Mouse (Mus musculus) forebrain, embryonic 11.5 days (tissue): Measurements from ENCODE around the gene Glyr1. TPM values are rescaled to one million over a fixed set of nuclear protein-coding genes. Genes with fewer than 3 reads are reported as not detected.

Experiments used
- ATAC-seq: fragments of 200-750 bp; cut with Nextera tagmentation; replicated peaks from 2 replicates; pipeline ENCODE4 v1.8.0; 2017; ENCODE audit warnings: moderate TSS enrichment; ENCODE audit not compliant: low FRiP score
- DNase-seq: peaks from one replicate; pipeline ENCODE4 v3.0.0-alpha.2; 2017; ENCODE audit warnings: low spot score
- H3K27ac ChIP-seq: fragments of 300-500 bp; sonication (generic); 2 replicates; pipeline ENCODE4 v1.5.1; 2014; ENCODE audit warnings: low read depth, low read length
- H3K27me3 ChIP-seq: fragments of 300-500 bp; sonication (generic); 2 replicates; pipeline ENCODE4 v1.6.1; 2014; ENCODE audit warnings: mild to moderate bottlenecking, low read length, mixed read lengths; ENCODE audit not compliant: control insufficient read depth, insufficient read depth
- H3K36me3 ChIP-seq: fragments of 300-500 bp; sonication (generic); 2 replicates; pipeline ENCODE4 v1.6.1; 2014; ENCODE audit warnings: mild to moderate bottlenecking, low read length, moderate library complexity, mixed read lengths; ENCODE audit not compliant: control insufficient read depth, insufficient read depth
- H3K4me1 ChIP-seq: fragments of 300-500 bp; sonication (generic); replicated peaks from 2 replicates; pipeline ENCODE4 v1.6.1; 2014; ENCODE audit warnings: low read length, mixed read lengths; ENCODE audit not compliant: control insufficient read depth, insufficient read depth
- H3K4me2 ChIP-seq: fragments of 300-500 bp; sonication (generic); 2 replicates; pipeline ENCODE4 v1.6.1; 2014; ENCODE audit warnings: low read depth, mild to moderate bottlenecking, low read length, moderate library complexity, mixed read lengths; ENCODE audit not compliant: severe bottlenecking
- H3K4me3 ChIP-seq: fragments of 300-500 bp; sonication (generic); 2 replicates; pipeline ENCODE4 v1.5.1; 2014; ENCODE audit warnings: low read depth, low read length
- H3K9ac ChIP-seq: fragments of 300-500 bp; sonication (generic); 2 replicates; pipeline ENCODE4 v1.6.1; 2014; ENCODE audit warnings: low read length
- H3K9me3 ChIP-seq: fragments of 300-500 bp; sonication (generic); 2 replicates; pipeline ENCODE4 v1.6.1; 2016; ENCODE audit warnings: low read length, mixed read lengths; ENCODE audit not compliant: control insufficient read depth
- WGBS: fragments of 180-500 bp; shearing (Covaris S2); extraction: QIAGEN DNeasy Blood & Tissue Kit; methylation state at CpG from one replicate; pipeline ENCODE4 v1.1.7; 2014; 5-methylcytosine and 5-hydroxymethylcytosine counted together
- polyA plus RNA-seq: library from polyadenylated mRNA; unstranded; fragments of >200 nt; fragmentation: Nextera tagmentation; extraction: Ambion mirVana; gene quantifications from 2 replicates; pipeline ENCODE4 v1.2.1, GENCODE M21; 2014

Gene Glyr1
- polyA plus RNA-seq, 1 experiment from 2014 or later: 174 TPM

GRCm38 (mm10) chr16:5063472-5063871, 13.8 kb upstream of the Glyr1 start:
- Histone ChIP-seq H3K9ac (no peak overlapping the region), H3K27ac (no peak overlapping the region), H3K4me2 (no peak overlapping the region), H3K9me3 (no peaks in the 10 kb centered on the region), H3K36me3 (peaks cover 7% of the 10 kb centered on the region; the same call in 1 of the 2 replicates), H3K4me1 (no peaks in the 10 kb centered on the region), H3K27me3 (no peaks in the 10 kb centered on the region), H3K4me3 (no peak overlapping the region)
- no peak for DNase-seq
- 95% methylated on average over 4 of the region's 4 CpGs for WGBS
- no peak for ATAC-seq

- H3K27ac ChIP-seq: no peak overlapping the region
- no peaks in the 10 kb centered on the region for H3K27me3 ChIP-seq
- DNase-seq (no peak), ATAC-seq (no peak)
- H3K4me2 ChIP-seq: no peak overlapping the region
- no peaks in the 10 kb centered on the region for H3K4me1 ChIP-seq
- H3K36me3 ChIP-seq: peaks cover 3% of the 10 kb centered on the region; the same call in 1 of the 2 replicates
- no peak overlapping the region for H3K9ac ChIP-seq
- H3K9me3 ChIP-seq: no peaks in the 10 kb centered on the region
- WGBS: 89% methylated on average over 1 of the region's 1 CpGs
- no peak overlapping the region for H3K4me3 ChIP-seq
These were observed 8.5 kb upstream of the Glyr1 start for GRCm38 (mm10) chr16:5058114-5058513.

- Histone ChIP-seq H3K4me2 (peak overlapping the region; percentile 90), H3K27me3 (no peaks in the 10 kb centered on the region), H3K9me3 (no peaks in the 10 kb centered on the region), H3K36me3 (peaks cover 10% of the 10 kb centered on the region; the same call in 1 of the 2 replicates), H3K4me1 (0 out of 2 replicates have a peak, but pooled peaks cover 2% of the 10 kb centered on the region), H3K9ac (peak overlapping the region; percentile 85), H3K4me3 (peak overlapping the region; percentile 98), H3K27ac (peak overlapping the region; percentile 90)
- ATAC-seq: peak; percentile 80
- WGBS: under 1% methylated on average over 77 of the region's 78 CpGs
- peak; percentile 84 for DNase-seq
These were observed 818 bp upstream of the Glyr1 start for GRCm38 (mm10) chr16:5050251-5051110.

GRCm38 (mm10) chr16:5049182-5049773, 385 bp downstream of the Glyr1 start:
- H3K4me1 ChIP-seq: 0 out of 2 replicates have a peak, but pooled peaks cover 2% of the 10 kb centered on the region
- H3K4me3 ChIP-seq: peak overlapping the region; percentile 98
- H3K9me3 ChIP-seq: no peaks in the 10 kb centered on the region
- H3K27me3 ChIP-seq: no peaks in the 10 kb centered on the region
- no peak for DNase-seq
- peaks cover 9% of the 10 kb centered on the region; the same call in 1 of the 2 replicates for H3K36me3 ChIP-seq
- WGBS: under 1% methylated on average over 38 of the region's 38 CpGs
- peak; percentile 46; the same call in 1 of the 2 replicates for ATAC-seq
- peak overlapping the region; percentile 71; the same call in 1 of the 2 replicates for H3K27ac ChIP-seq
- H3K4me2 ChIP-seq: peak overlapping the region; percentile 88
- H3K9ac ChIP-seq: peak overlapping the region; percentile 93

DNA sequence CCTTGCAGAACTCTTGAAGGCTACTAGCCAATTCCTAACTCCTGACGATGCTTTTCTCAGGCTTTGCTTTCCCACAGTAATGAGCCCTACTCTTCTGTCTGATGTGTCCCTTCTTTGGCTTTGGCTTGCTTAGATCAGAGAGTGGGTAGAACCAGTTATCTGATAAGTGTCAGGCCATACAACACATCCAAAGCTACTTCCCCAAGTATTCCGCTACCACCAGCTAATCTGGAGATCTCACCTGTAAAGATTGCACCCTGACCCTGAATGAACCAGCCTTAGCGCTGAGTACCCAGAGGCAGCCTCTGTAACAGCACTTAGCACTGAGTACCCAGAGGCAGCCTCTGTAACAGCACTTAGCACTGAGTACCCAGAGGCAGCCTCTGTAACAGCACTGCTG, 4.3 kb downstream of the Glyr1 start:
- Histone ChIP-seq H3K27ac (no peak overlapping the region), H3K4me3 (no peak overlapping the region), H3K4me1 (no peaks in the 10 kb centered on the region), H3K9me3 (no peaks in the 10 kb centered on the region), H3K4me2 (no peak overlapping the region), H3K9ac (no peak overlapping the region), H3K36me3 (peaks cover 22% of the 10 kb centered on the region; the same call in 1 of the 2 replicates), H3K27me3 (no peaks in the 10 kb centered on the region)
- ATAC-seq (no peak), DNase-seq (no peak)
- WGBS: 94% methylated on average over 3 of the region's 3 CpGs

DNA sequence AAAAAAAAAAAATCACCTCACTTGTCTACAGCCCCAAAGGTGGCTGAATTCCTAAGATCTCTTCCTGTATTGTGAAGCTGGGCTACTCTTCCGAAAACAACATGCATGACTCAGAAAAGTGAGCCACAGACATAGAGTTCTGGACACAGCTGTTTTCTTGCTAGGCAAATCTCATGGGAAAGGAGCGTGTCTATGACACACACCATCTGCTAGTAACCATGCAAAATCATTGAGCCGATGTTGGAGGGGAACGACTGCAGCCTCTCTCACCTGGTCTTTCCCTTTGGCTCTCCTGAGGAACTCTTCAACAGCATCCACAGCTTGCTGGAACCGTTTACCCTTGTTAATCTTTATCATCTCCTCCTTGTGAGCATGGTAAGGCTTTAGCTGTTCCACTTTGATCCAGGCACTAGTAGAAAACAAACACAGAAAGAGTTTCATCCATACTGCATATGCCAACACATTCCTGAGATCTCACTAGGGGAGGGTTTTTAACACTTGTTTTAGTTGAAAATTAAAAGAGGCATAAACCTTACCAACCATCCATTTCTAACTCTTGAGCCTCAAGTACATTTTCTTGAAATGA, 12.9 kb downstream of the Glyr1 start:
- DNase-seq (no peak), ATAC-seq (no peak)
- H3K9me3 ChIP-seq: no peaks in the 10 kb centered on the region
- no peaks in the 10 kb centered on the region for H3K27me3 ChIP-seq
- no peak overlapping the region for H3K4me2 ChIP-seq
- no peaks in the 10 kb centered on the region for H3K4me1 ChIP-seq
- no peak overlapping the region for H3K4me3 ChIP-seq
- WGBS: 94% methylated on average over 5 of the region's 5 CpGs
- no peak overlapping the region for H3K9ac ChIP-seq
- H3K27ac ChIP-seq: no peak overlapping the region
- peaks cover 38% of the 10 kb centered on the region for H3K36me3 ChIP-seq

DNA sequence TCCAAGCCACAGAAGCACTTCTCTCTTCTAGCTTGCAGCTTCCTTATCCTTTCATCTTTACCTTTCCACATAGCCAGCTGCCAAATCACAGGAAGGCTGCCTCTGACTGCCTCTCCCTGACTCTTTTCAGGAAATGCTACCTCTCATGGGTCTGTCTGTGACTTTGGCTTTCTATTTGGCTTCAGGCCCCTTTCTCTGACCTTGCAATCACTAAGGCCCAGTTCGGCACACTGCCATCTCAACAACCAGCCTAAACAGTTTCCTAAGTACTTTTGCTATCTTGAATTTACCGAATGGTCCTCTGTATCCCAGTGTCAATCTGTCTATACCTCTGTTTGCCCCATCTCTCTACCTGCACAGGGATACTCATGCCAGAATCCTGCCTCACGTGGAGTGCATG, 14.1 kb downstream of the Glyr1 start:
- DNase-seq: no peak
- Histone ChIP-seq H3K4me1 (no peaks in the 10 kb centered on the region), H3K27ac (no peak overlapping the region), H3K36me3 (peaks cover 45% of the 10 kb centered on the region), H3K9ac (no peak overlapping the region), H3K9me3 (no peaks in the 10 kb centered on the region), H3K4me2 (no peak overlapping the region), H3K4me3 (no peak overlapping the region), H3K27me3 (no peaks in the 10 kb centered on the region)
- 99% methylated on average over 3 of the region's 3 CpGs for WGBS
- no peak for ATAC-seq

GRCm38 (mm10) chr16:5029847-5030246, 19.8 kb downstream of the Glyr1 start:
- Histone ChIP-seq H3K27ac (no peak overlapping the region), H3K27me3 (no peaks in the 10 kb centered on the region), H3K4me3 (no peak overlapping the region), H3K9ac (no peak overlapping the region), H3K4me2 (no peak overlapping the region), H3K4me1 (no peaks in the 10 kb centered on the region), H3K9me3 (no peaks in the 10 kb centered on the region), H3K36me3 (peaks cover 43% of the 10 kb centered on the region)
- 77% methylated on average over 2 of the region's 2 CpGs for WGBS
- DNase-seq (no peak), ATAC-seq (no peak)
